In the genomic region with DNA sequence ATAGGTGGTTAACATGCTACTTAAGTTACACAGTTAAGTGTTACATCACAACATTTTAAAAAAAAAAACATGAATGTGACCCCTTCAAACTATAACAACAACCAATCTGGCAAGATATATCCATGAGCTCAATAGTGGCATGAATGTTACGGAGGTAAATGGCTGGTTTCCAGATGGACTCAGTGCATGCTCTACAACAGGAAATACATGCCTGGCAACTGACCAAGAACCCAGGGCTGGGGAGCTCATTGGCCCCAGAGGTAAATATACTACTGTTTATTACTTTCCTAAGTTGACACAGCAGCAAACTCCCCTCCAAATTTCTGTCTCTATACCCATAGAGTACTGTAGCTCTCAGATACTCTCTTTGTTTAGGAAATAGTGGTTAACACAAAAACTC, we compare ENCODE assay signal across 24 mouse cellular contexts. TPM values are rescaled to one million over a fixed set of nuclear protein-coding genes. Genes with fewer than 3 reads are reported as not detected.
A peak's percentile ranks its signal among the peaks of the same experiment; 100 is the strongest.
DNase-seq lines count a peak whose midpoint lies in the region; ATAC-seq lines count a peak whose summit lies in the region.
"Had no signal": no experiment of that assay in that cellular context is flagged by ENCODE, and none has a peak within 500 bp of the region (broad histone marks: within the 10 kb centered on the region; RNA-seq: fewer than 3 reads in every experiment).

No protein-coding gene starts in this region.

- no peak overlapping the region for H3K9ac ChIP-seq in limb, embryonic 13.5 days
- H3K9ac ChIP-seq: embryonic facial prominence, embryonic 12.5 days; forebrain, embryonic 12.5 days; forebrain, embryonic 15.5 days; hindbrain, embryonic 13.5 days had no signal

- 26% methylated on average over 1 of the region's 1 CpGs for WGBS in limb, embryonic 13.5 days

- no peak overlapping the region for H3K4me2 ChIP-seq in limb, embryonic 13.5 days (replicated peaks)
- H3K4me2 ChIP-seq: embryonic facial prominence, embryonic 12.5 days; forebrain, embryonic 12.5 days; forebrain, embryonic 15.5 days; heart, embryonic 11.5 days; hindbrain, embryonic 13.5 days had no signal

- H3K27ac ChIP-seq in limb, embryonic 13.5 days: no peak overlapping the region
- H3K27ac ChIP-seq: embryonic facial prominence, embryonic 12.5 days; forebrain, embryonic 12.5 days; forebrain, embryonic 15.5 days; heart, adult 2 months; hindbrain, embryonic 10.5 days; hindbrain, embryonic 13.5 days had no signal

- 0 out of 2 replicates have a peak, but pooled peaks cover 3% of the 10 kb centered on the region for H3K4me1 ChIP-seq in limb, embryonic 13.5 days
- H3K4me1 ChIP-seq: embryonic facial prominence, embryonic 12.5 days; hindbrain, embryonic 10.5 days had no signal

- DNase-seq in kidney, postnatal 10 days: peak; percentile 7
- no peak for DNase-seq in kidney, adult 8-10 months
- peak; percentile 32 for DNase-seq in lung, postnatal 10 days
- DNase-seq in lung, postnatal 36 days: no peak
- no peak for DNase-seq in MN1 (ENCODE audit: low spot score)
- DNase-seq: adrenal gland, postnatal 10 days; adrenal gland, postnatal 36 days; cerebellum, adult 18-20 months; cerebellum, adult 9-10 months; gastrocnemius, postnatal 10 days; gastrocnemius, postnatal 36 days; heart, adult 2 months had no signal

- no peak overlapping the region for H3K4me3 ChIP-seq in limb, embryonic 13.5 days
- H3K4me3 ChIP-seq: embryonic facial prominence, embryonic 12.5 days; erythroblast, embryonic 14.5 days; forebrain, embryonic 12.5 days; forebrain, embryonic 15.5 days; heart, adult 2 months; hindbrain, embryonic 10.5 days; hindbrain, embryonic 13.5 days had no signal

- ATAC-seq in limb, embryonic 13.5 days (ENCODE audit: low FRiP score, low read depth): peak; percentile 90
- ATAC-seq: CD4-positive, CD25-positive, alpha-beta regulatory T cell, adult 4 months; forebrain, embryonic 15.5 days; hindbrain, embryonic 16.5 days; Patski had no signal

- no peaks in the 10 kb centered on the region for H3K36me3 ChIP-seq in limb, embryonic 13.5 days
- H3K36me3 ChIP-seq: embryonic facial prominence, embryonic 12.5 days; forebrain, embryonic 12.5 days; hindbrain, embryonic 10.5 days had no signal

- H3K9me3 ChIP-seq in limb, embryonic 13.5 days: no peaks in the 10 kb centered on the region
- H3K9me3 ChIP-seq: embryonic facial prominence, embryonic 12.5 days; forebrain, embryonic 12.5 days; forebrain, embryonic 15.5 days; hindbrain, embryonic 10.5 days; hindbrain, embryonic 13.5 days had no signal

- peaks cover 2% of the 10 kb centered on the region; the same call in 1 of the 2 replicates for H3K27me3 ChIP-seq in limb, embryonic 13.5 days
- H3K27me3 ChIP-seq: embryonic facial prominence, embryonic 12.5 days; forebrain, embryonic 12.5 days; forebrain, embryonic 15.5 days; hindbrain, embryonic 13.5 days; Patski had no signal

RNA-seq across cellular contexts. Expression of a gene that starts 26.4 kb away (rescaled TPM):
- 0.14 and 0.76 TPM in 2 replicates for polyA plus RNA-seq in limb, embryonic 13.5 days (2015; fragmentation: Nextera tagmentation; extraction: Ambion mirVana)
- polyA plus RNA-seq: C2C12; CD4-positive, CD25-positive, alpha-beta regulatory T cell, adult 4 months; erythroblast, embryonic 14.5 days; heart, adult 2 months; Patski had no signal

Comparison
In these comparisons a context has a peak if more than half of its experiments do, and no peak if none do; other contexts are left out.
1. DNase-seq: peak in kidney, postnatal 10 days (single experiment) and lung, postnatal 10 days (single experiment); none in kidney, adult 8-10 months (0 of 2), lung, postnatal 36 days (single experiment) and MN1 (single experiment).